Mouse (Mus musculus): Measurements from ENCODE around the gene Rag1. TPM values are rescaled to one million over a fixed set of nuclear protein-coding genes. Genes with fewer than 3 reads are reported as not detected.

Gene Rag1
- polyA plus RNA-seq, 1 experiment: 0.06 TPM

DNA sequence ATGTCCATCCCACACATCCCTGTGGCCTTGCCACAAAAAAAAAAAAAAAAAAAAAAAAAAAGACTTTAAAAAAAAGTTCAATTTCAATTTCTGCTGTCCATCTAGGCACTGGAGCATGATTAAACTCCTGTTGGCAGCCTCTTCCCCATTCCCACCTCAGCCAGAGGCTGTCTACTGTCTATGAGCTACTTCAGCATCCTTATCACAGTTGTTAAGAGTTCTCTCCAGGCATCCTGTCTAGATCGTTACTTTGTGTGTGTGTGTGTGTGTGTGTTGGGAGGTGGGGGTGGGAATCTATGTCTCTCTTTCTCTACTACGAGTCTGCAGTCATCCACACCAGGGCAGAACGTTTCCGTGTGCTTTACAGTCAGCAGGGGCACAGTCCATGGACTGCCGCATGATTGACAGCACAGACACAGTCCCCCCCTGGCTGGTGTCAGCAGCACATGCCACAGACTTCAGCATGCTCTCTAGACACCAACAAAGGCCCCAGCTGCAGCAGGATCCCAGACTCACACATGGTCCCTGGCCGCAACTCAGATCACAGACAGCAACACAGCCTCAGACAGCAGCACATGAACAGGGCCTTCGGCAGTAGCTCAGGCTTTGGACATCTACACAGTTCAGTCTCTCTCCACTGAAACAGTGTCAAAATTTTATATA, 40.9 kb downstream of the Rag1 start:
- no peak for DNase-seq (ENCODE audit: low read depth in 1 of 2, low spot score in 2 of 2)
- WGBS: 61% methylated on average over 7 of the region's 7 CpGs
- no peaks in the 10 kb centered on the region for H3K36me3 ChIP-seq (ENCODE audit: control insufficient read depth, insufficient read depth, low read length)
- H3K4me1 ChIP-seq (ENCODE audit: control insufficient read depth, insufficient read depth, insufficient read length): no peaks in the 10 kb centered on the region
- TF ChIP-seq POLR2A (IDR thresholded peaks at IDR 0.05; ENCODE audit: low read depth, low read length) (no peak), CTCF (IDR thresholded peaks at IDR 0.05; ENCODE audit: extremely low read depth, insufficient read depth, insufficient read length, insufficient replicate concordance) (no peak)
- H3K4me3 ChIP-seq (ENCODE audit: extremely low read depth, insufficient read depth, insufficient read length): no peak overlapping the region
- H3K27ac ChIP-seq (ENCODE audit: insufficient read depth, low read length): no peak overlapping the region
- no peaks in the 10 kb centered on the region for H3K27me3 ChIP-seq (ENCODE audit: control insufficient read depth, insufficient read depth, low read length)

DNA sequence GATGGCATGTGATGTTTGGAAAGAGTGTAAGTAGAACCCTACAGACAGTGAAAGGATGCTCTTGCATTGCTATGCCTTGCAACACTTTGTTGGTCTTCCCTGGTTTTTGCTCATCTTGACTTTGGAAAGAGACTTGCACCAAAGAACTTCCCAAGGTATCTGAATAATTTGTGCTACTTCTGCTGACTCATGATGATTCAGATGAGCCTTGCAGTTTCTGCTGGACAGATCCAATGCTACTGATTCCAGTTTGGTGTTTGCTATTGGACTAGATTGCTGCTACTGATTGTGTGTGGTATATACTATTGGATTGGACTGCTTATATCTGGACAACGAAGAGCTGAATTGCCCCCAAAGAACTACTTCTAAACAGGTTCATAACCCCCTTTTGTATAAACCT, 46.2 kb downstream of the Rag1 start:
- 80% methylated on average over 1 of the region's 1 CpGs for WGBS

DNA sequence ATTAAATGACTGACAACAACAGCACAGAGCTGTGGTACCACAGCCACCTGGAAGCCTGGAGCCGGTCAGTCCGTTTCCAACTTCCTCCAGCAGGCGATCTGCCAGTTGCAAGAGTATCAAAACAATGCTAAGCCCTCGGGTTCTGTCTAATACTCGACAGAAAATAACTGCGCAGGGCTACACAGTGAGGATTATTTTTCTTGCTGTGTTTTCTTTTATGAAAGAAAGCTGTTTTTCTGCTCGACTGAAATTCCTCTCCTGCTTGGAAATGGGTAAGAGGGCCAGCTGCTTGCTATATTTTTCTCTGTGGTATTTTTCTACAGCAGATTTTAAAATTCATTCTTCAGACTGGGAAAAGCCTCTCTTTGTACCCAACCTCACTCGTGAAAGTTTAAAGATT, 48.6 kb downstream of the Rag1 start:
- Histone ChIP-seq H3K4me1 (ENCODE audit: control insufficient read depth, insufficient read depth, insufficient read length) (peaks cover 7% of the 10 kb centered on the region; the same call in 1 of the 2 replicates), H3K27ac (ENCODE audit: insufficient read depth, low read length) (no peak overlapping the region), H3K4me3 (ENCODE audit: extremely low read depth, insufficient read depth, insufficient read length) (no peak overlapping the region), H3K27me3 (ENCODE audit: control insufficient read depth, insufficient read depth, low read length) (no peaks in the 10 kb centered on the region; the same call in 1 of the 2 replicates), H3K36me3 (ENCODE audit: control insufficient read depth, insufficient read depth, low read length) (no peaks in the 10 kb centered on the region)
- WGBS: 6% methylated on average over 8 of the region's 8 CpGs
- no peak for DNase-seq (ENCODE audit: low read depth in 1 of 2, low spot score in 2 of 2)
- TF ChIP-seq POLR2A (IDR thresholded peaks at IDR 0.05; ENCODE audit: low read depth, low read length) (no peak), CTCF (IDR thresholded peaks at IDR 0.05; ENCODE audit: extremely low read depth, insufficient read depth, insufficient read length, insufficient replicate concordance) (no peak)

More for the DNA sequence above, 46.2 kb downstream of the Rag1 start:
- Histone ChIP-seq H3K27ac (ENCODE audit: insufficient read depth, low read length) (no peak overlapping the region), H3K36me3 (ENCODE audit: control insufficient read depth, insufficient read depth, low read length) (no peaks in the 10 kb centered on the region), H3K27me3 (ENCODE audit: control insufficient read depth, insufficient read depth, low read length) (no peaks in the 10 kb centered on the region; the same call in 1 of the 2 replicates), H3K4me3 (ENCODE audit: extremely low read depth, insufficient read depth, insufficient read length) (no peak overlapping the region), H3K4me1 (ENCODE audit: control insufficient read depth, insufficient read depth, insufficient read length) (peaks cover 7% of the 10 kb centered on the region; the same call in 1 of the 2 replicates)
- DNase-seq (ENCODE audit: low read depth in 1 of 2, low spot score in 2 of 2): no peak
- TF ChIP-seq CTCF (IDR thresholded peaks at IDR 0.05; ENCODE audit: extremely low read depth, insufficient read depth, insufficient read length, insufficient replicate concordance) (no peak), POLR2A (IDR thresholded peaks at IDR 0.05; ENCODE audit: low read depth, low read length) (no peak)

GRCm38 (mm10) chr2:101598190-101599181, 50.8 kb downstream of the Rag1 start:
- 42% methylated on average over 13 of the region's 13 CpGs for WGBS
- TF ChIP-seq POLR2A (IDR thresholded peaks at IDR 0.05; ENCODE audit: low read depth, low read length) (no peak), CTCF (IDR thresholded peaks at IDR 0.05; ENCODE audit: extremely low read depth, insufficient read depth, insufficient read length, insufficient replicate concordance) (no peak)
- peak in 1 of 2 experiments; percentile 18 for DNase-seq (ENCODE audit: low read depth in 1 of 2, low spot score in 2 of 2)
- Histone ChIP-seq H3K36me3 (ENCODE audit: control insufficient read depth, insufficient read depth, low read length) (no peaks in the 10 kb centered on the region), H3K4me3 (ENCODE audit: extremely low read depth, insufficient read depth, insufficient read length) (no peak overlapping the region; the same call in 1 of the 2 replicates), H3K27ac (ENCODE audit: insufficient read depth, low read length) (no peak overlapping the region), H3K4me1 (ENCODE audit: control insufficient read depth, insufficient read depth, insufficient read length) (peaks cover 7% of the 10 kb centered on the region; the same call in 1 of the 2 replicates), H3K27me3 (ENCODE audit: control insufficient read depth, insufficient read depth, low read length) (no peaks in the 10 kb centered on the region; the same call in 1 of the 2 replicates)

- no peaks in the 10 kb centered on the region for H3K36me3 ChIP-seq (ENCODE audit: control insufficient read depth, insufficient read depth, low read length)
- TF ChIP-seq POLR2A (IDR thresholded peaks at IDR 0.05; ENCODE audit: low read depth, low read length): no peak
- TF ChIP-seq CTCF (IDR thresholded peaks at IDR 0.05; ENCODE audit: extremely low read depth, insufficient read depth, insufficient read length, insufficient replicate concordance): no peak
- peaks cover 7% of the 10 kb centered on the region; the same call in 1 of the 2 replicates for H3K4me1 ChIP-seq (ENCODE audit: control insufficient read depth, insufficient read depth, insufficient read length)
- H3K27me3 ChIP-seq (ENCODE audit: control insufficient read depth, insufficient read depth, low read length): no peaks in the 10 kb centered on the region; the same call in 1 of the 2 replicates
- no peak overlapping the region for H3K4me3 ChIP-seq (ENCODE audit: extremely low read depth, insufficient read depth, insufficient read length)
- no peak overlapping the region for H3K27ac ChIP-seq (ENCODE audit: insufficient read depth, low read length)
- peak in 1 of 2 experiments; percentile 17 for DNase-seq (ENCODE audit: low read depth in 1 of 2, low spot score in 2 of 2)
These were observed 52.1 kb downstream of the Rag1 start for GRCm38 (mm10) chr2:101597186-101597585.

DNA sequence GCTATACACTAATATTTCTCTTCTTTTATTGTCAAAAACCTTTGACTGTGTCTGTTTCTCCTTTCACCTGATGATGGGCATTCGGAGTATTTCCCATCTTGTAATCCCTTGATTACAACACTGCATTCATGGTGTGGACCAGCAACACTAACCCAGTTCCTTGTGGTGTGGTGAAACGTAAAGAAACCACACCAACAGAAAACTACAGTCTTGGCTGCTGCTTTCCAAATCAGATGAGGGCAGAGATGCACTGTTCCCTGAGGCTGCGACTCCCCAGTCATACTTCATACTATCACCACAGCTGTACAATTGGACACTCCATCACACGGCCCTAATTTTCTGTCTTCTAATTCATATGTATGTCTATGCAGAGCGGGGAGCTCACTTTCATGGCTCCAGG, 54.6 kb downstream of the Rag1 start:
- 73% methylated on average over 5 of the region's 5 CpGs for WGBS
- H3K27ac ChIP-seq (ENCODE audit: insufficient read depth, low read length): no peak overlapping the region
- no peaks in the 10 kb centered on the region for H3K36me3 ChIP-seq (ENCODE audit: control insufficient read depth, insufficient read depth, low read length)
- TF ChIP-seq POLR2A (IDR thresholded peaks at IDR 0.05; ENCODE audit: low read depth, low read length) (no peak), CTCF (IDR thresholded peaks at IDR 0.05; ENCODE audit: extremely low read depth, insufficient read depth, insufficient read length, insufficient replicate concordance) (no peak)
- H3K27me3 ChIP-seq (ENCODE audit: control insufficient read depth, insufficient read depth, low read length): no peaks in the 10 kb centered on the region
- no peak overlapping the region for H3K4me3 ChIP-seq (ENCODE audit: extremely low read depth, insufficient read depth, insufficient read length)
- no peak for DNase-seq (ENCODE audit: low read depth in 1 of 2, low spot score in 2 of 2)
- peaks cover 4% of the 10 kb centered on the region; the same call in 1 of the 2 replicates for H3K4me1 ChIP-seq (ENCODE audit: control insufficient read depth, insufficient read depth, insufficient read length)

Measured in spleen, adult 2 months (tissue).